Mouse (Mus musculus): ENCODE results near the gene Gsk3a. TPM values are rescaled to one million over a fixed set of nuclear protein-coding genes. Genes with fewer than 3 reads are reported as not detected.

Gsk3a gene
- 10 to 100 TPM; 83.2 to 83.8 TPM for total RNA-seq (2021)
- long read RNA-seq, experiment 1, transcript Gsk3a-201 (11 exons, 2,260 nt), result major isoform, 92 of 107 reads
- long read RNA-seq, experiment 1, partial matches to known transcripts, result 5 of 107 reads
- long read RNA-seq, experiment 1, other reads (novel, unspliced or antisense), result 10 of 107 reads
- long read RNA-seq, experiment 2, transcript Gsk3a-201 (11 exons, 2,260 nt), result major isoform, 74 of 100 reads
- long read RNA-seq, experiment 2, partial matches to known transcripts, result 6 of 100 reads
- long read RNA-seq, experiment 2, other reads (novel, unspliced or antisense), result 20 of 100 reads

DNA sequence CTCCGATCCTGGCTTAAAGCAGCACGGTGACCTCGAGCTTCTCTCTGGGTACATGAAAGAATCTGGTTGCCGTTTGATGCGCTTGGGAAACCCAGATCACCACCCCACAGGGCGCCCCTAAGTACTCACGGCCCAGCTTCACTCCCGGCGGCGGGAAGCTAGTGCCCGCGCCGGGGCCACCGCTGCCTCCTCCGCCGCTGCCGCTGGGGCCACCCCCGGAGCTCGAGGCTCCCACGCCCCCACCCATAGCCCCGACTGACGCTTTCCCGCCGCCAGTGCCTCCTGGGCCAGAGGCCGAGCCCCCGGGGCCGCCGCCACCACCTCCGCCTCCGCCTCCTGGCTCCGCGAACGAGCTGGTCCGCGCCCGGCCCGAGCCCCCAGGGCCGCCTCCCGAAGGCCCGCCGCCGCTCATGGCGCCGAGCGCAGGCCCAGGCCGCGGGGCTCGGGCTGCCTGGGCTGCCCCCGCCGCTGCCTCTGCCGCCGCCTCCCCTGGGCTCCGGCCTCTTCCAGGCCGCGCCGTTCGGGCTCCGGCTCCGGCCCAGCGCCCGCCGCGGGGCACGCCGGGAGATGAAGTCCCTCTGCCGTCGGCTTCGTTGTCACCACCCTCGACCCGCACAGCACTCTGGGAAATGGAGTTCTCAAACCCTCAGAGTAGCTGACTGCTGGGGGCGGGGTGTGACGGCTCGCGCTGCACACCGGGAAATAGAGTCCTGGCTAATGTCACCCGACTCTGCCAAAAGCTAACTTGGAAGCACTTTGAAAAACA lies at the start of gene Gsk3a:
Gene Gsk3a, minus strand, starts transcription at position 603 of the 766 bp plus-strand sequence.
- DNase-seq (ENCODE audit: low spot score), result peak; percentile 99

DNA sequence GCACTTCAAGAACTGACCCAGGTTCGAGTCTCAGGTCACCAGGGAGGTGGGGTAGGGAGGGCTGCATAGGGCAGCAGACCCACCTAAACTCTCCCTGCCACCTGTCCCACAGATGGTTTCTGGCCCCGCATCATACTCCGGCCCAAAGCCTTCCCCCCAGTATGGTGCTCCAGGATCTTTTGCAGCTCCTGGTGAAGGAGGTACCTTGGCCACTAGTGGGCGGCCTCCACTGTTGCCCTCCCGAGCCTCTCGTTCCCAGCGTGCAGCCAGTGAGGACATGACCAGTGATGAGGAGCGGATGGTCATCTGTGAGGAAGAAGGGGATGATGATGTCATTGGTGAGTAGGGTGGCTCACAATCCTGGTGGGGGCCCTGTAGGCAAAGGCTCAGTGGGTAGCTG lies 49.3 kb upstream of the Gsk3a start:
- DNase-seq (ENCODE audit: low spot score), result no peak

DNA sequence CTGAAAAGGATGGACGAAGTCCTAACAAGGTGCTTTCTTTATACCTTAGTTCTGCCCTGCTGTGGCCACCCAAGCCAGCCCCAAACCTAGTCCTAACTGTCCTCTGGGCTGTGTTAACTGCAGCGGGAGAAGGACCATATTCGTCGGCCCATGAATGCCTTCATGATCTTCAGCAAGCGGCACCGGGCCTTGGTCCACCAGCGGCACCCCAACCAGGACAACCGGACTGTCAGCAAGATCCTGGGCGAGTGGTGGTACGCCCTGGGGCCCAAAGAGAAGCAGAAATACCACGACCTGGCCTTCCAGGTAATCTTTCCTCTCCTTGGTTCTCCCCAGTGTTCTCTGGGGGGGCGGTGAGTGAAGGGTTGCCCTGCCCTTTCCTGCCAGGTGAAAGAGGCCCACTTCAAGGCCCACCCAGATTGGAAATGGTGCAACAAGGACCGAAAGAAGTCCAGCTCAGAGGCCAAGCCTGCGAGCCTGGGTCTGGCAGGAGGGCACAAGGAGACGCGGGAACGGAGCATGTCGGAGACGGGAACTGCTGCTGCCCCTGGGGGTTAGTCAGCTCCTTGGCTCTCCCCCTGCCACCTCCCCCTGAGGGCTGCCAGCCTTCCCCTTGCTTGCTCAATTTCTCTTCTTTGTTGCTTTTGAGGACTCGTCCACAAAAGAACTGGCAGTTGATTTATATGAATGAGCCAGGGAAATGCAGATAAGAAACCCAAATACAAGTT lies 48.0 kb upstream of the Gsk3a start:
- DNase-seq (ENCODE audit: low spot score), result no peak

DNA sequence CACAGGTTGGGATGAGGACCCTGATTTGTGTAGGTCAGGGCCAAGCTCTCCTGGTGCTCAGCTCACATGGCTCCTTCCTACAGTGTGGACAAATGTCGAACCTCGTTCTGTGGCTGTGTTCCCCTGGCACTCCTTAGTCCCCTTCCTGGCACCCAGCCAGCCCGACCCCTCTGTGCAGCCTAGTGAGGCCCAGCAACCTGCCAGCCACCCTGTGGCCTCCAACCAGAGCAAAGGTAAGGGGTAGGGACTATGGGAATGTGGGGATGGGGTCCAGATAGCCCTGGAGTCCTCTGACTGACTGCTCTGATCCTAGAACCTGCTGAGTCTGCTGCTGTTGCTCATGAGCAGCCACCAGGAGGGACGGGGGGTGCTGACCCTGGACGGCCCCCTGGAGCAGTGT lies 47.1 kb upstream of the Gsk3a start:
- no peak for DNase-seq (ENCODE audit: low spot score)

- no peak for DNase-seq (ENCODE audit: low spot score)
Observed at GRCm38 (mm10) chr7:25284171-25284570, 46.5 kb upstream of the Gsk3a start.

DNA sequence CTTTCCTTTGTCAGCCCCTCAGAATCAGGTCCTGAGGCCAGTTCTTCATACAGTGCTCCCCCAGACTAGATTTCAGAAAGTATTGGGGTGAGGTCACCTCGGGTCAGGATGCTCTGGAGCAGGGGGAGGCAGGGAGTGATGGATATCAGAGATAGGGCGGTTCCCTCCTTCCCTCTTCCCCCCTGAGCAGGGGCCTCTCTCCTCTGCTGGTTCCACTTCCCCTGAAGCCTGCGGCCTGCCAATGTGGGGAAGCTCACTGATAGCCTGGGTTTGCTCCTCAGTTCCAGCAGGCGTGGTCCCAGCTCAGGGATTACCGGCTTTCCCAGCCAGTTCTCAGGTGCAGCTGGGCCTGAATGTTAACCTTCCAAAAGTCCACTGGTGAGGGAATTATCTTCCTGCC lies 46.0 kb upstream of the Gsk3a start:
- DNase-seq (ENCODE audit: low spot score), result no peak

DNA sequence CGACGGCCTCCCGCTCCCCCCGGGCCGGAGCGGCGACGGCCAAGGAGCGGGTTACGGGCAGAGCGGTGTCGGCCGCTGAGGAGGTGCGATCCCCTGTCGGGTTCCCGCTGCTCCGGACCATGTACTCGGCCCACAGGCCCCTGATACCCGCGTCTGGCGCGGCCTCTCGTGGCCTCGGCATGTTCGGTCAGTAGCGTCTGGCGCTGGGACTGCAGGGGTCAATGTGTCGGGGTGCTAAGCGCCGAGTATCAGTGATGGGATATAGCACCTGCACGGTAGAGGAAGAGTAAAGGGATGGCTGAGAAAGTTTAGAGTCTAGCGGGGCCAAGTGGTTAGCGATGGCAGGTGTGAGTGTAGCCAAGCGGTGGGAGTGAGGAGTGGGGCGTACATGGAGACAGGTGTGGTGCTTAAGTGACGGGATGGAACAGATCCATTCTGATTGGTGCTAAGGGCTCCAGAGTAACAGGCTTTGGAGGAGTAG lies 45.1 kb upstream of the Gsk3a start:
- no peak for DNase-seq (ENCODE audit: low spot score)

DNA sequence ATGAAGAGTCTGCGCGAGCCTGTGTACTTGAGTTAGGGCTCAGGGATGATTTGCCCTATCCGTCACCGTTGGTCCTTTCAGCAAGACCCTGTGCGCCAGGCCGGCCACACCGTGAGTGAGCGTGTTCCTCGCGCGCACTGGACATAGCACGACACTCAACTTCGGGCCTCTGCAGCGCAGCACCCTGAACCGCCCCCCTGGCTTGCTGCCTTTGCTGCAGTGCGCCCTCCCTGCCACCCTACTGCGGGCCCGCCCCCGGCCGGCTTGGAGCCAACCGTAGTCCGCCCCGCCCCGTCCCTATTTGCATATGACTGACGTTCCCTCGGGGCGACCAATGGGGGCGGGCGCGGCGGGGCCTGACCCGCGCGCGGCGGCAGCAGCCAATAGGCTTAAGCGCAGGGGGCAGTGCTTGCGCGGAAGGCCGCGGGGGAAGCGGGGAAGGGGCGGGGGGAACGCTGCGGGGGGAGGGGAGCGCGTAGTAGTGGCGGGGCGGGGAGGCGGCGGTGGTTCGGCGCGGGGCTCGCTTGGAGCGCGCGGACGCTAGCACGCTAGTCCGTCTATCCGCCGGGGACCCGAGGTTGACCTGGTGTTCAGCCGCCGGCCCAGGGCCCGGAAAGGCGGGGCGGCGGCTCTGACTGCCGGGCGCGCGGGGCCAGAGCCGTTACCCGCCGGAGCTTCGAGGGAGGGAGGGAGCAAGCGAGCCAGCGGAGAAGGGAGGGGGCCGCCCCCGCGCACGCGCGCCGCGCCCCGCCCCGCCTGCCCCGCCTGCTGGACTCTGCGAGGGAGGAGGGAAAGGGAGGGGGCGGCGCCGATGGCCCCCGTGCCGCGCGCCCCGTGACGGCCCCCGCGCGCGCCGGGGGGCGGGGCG lies 44.3 kb upstream of the Gsk3a start:
- peak; percentile 96 for DNase-seq (ENCODE audit: low spot score)

GRCm38 (mm10) chr7:25281166-25281733 lies 43.6 kb upstream of the Gsk3a start:
- no peak for DNase-seq (ENCODE audit: low spot score)

DNA sequence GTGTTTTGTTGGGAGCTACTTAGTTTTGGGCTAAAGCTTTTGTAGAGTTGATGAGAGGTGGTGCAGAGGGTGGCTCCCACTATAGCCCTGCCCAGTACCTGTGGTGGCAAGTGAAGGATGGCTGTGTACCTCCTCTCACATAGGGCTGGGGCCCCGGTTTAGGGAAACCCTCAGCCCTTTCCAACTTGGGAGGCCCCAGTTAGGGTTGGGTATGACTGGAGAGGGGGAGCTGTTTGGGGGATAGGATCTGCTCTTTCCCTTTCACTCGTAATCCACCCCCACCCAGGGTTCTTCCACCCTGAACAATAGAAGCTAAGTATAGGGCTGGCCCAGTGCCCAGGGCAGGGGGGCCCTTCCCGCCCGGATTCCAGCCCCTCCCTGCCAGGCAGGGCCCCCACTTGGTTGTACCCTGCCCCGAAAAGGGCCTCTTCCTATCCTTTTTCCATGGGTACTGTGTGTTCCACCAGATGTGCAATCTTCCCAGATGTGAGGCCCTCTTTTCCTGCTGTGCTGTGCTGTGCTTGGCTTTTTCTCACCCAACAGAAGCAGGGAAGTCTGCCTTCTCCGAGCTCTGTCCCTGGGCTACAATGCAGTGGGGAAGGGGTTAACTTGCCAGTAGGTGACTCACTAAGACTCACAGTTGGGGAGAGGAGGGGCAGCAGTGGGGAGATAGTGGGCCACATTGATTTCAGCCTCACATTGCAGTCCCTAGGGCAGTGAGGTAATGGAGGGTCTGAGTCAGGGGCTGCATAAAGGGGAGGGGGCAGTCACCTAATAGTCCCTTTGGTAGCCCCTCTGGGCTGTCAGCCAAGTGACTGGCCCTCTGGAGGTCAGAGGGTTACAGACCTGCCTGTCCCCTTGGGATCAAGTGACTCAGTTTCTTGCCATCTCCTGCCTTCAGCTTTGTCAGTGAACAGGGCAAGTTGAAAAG lies 42.5 kb upstream of the Gsk3a start:
- DNase-seq (ENCODE audit: low spot score), result peak; percentile 52

DNA sequence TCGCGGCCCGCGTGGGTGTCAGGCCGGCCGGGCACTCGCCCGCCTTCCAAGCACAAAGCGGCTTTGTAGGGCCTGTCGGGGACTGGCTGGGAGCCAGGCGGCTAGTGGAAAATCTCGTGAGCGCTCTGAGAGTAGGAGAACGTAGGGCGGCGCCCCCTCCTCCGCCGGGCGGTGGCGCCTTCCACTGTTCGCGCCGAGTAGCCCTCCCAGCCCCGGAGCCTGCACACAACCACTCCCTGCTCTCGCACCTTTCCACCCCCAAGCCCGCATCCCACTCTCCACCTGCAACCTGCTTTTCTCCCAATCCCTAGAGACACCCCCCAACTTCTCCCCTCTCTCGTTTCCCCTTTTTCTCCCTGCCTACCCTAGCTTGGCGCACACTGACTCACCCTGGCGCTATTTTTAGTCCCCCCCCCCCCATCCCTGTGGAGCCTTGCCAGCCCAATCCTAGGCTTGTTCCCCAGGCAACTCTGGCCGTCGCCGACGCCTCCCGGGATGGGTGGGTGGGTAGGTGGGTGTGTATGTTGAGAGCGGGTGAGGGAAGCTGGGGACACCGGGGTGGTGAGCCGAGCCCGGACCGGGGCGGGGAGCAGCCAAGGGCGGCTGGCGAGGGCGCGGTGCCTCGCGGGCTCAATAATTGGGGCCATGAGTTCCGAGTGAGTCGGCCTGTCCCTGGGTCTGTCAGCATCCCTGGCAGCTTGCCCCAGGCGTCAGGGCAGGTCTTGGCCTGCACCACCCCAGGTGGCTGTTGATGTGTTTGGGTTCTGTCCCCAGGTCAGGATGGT lies 41.6 kb upstream of the Gsk3a start:
- peak; percentile 84 for DNase-seq (ENCODE audit: low spot score)

- peak; percentile 70 for DNase-seq (ENCODE audit: low spot score)
Observed at GRCm38 (mm10) chr7:25278341-25279075, 40.9 kb upstream of the Gsk3a start.

DNA sequence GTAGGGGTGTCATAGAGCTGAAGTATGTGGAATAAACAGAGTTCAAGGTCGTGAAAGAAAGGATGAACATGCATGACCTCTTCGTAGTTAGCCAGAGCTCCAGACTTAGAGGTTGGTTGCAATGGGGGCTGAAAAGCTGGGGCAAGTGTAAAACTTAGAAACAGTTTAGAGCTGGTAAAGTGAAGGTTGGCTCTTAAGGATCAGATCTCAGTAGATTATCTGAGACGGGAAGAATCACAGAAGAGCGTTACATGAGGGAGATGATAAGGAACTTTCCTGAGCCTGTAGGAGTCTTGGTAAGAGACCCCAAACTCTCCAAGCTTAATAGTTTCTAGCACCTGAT lies 40.3 kb upstream of the Gsk3a start:
- no peak for DNase-seq (ENCODE audit: low spot score)

DNA sequence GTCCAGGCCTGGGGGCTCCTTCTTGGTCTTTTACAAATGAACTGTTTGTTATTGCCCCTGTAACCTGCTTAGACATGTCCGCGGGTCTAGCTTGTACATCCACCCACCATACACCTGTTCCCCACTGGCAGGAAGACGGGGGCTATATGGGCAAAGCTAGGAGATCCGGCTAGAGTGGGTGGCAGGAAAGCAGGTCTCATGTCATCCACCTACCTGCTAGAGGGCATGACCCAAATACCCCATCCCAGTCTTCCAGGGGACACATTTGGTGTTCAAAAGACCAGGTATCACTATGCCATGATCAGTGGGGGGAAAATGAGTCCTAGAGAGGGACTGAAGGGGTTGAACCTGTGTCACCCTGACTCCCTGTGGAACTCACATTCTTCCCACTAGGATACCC lies 39.8 kb upstream of the Gsk3a start:
- DNase-seq (ENCODE audit: low spot score), result no peak

GRCm38 (mm10) chr7:25275555-25276298 lies 38.1 kb upstream of the Gsk3a start:
- no peak for DNase-seq (ENCODE audit: low spot score)

GRCm38 (mm10) chr7:25274996-25275395 lies 37.3 kb upstream of the Gsk3a start:
- DNase-seq (ENCODE audit: low spot score), result no peak

DNA sequence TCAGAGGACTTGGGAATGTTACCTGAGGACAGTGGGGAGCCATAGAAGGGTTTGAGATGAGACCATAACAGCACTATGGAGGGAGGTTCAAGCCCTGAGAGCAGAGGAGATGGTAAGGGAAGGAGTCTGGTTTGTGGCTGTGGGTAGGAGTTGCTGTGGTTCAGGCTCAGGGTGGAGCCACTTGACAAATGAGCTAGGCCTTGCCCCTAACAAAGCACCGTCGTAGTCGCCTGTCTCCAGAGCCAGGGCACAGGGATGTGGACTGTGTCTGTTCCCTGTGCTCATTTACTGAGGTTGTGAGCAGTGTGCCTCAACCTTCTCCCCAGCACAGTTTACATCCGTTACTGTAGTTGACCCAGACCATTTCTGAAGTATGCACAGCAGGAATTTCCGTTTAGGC lies 36.9 kb upstream of the Gsk3a start:
- no peak for DNase-seq (ENCODE audit: low spot score)

All from gastrocnemius, adult 18-20 months (tissue).